Mouse (Mus musculus) gastrocnemius, adult 2 months (tissue): Measurements from ENCODE around the gene Kcnj12. TPM values are rescaled to one million over a fixed set of nuclear protein-coding genes. Genes with fewer than 3 reads are reported as not detected.
A peak's percentile ranks its signal among the peaks of the same experiment; 100 is the strongest.

Experiments
- DNase-seq: peaks from one replicate; pipeline ENCODE4 v3.0.0; 2022
- H3K27ac ChIP-seq: fragments of 200-600 bp; 2 replicates; pipeline ENCODE4 v1.8.1; 2022; ENCODE audit warnings: mild to moderate bottlenecking
- H3K4me3 ChIP-seq: fragments of 200-600 bp; 2 replicates; pipeline ENCODE4 v1.8.1; 2022; ENCODE audit warnings: mild to moderate bottlenecking, moderate library complexity
- CTCF ChIP-seq: fragments of 200-600 bp; IDR thresholded peaks from 2 replicates; pipeline ENCODE4 v1.8.1; 2022; ENCODE audit warnings: antibody characterized with exemption, mild to moderate bottlenecking, moderate library complexity
- intact Hi-C: fragments of 180-260 bp; cut with DNase I; formaldehyde crosslinking; loops from one replicate; pipeline ENCODE4 v1.15.1; 2025
- total RNA-seq, 2 experiments: library from RNA; stranded (reverse); gene quantifications; 2 replicates each; pipeline ENCODE4 v1.2.3; 2021

The Kcnj12 gene
- total RNA-seq, 2 experiments from 2014 or later: 50.4 to 65.8 TPM

DNA sequence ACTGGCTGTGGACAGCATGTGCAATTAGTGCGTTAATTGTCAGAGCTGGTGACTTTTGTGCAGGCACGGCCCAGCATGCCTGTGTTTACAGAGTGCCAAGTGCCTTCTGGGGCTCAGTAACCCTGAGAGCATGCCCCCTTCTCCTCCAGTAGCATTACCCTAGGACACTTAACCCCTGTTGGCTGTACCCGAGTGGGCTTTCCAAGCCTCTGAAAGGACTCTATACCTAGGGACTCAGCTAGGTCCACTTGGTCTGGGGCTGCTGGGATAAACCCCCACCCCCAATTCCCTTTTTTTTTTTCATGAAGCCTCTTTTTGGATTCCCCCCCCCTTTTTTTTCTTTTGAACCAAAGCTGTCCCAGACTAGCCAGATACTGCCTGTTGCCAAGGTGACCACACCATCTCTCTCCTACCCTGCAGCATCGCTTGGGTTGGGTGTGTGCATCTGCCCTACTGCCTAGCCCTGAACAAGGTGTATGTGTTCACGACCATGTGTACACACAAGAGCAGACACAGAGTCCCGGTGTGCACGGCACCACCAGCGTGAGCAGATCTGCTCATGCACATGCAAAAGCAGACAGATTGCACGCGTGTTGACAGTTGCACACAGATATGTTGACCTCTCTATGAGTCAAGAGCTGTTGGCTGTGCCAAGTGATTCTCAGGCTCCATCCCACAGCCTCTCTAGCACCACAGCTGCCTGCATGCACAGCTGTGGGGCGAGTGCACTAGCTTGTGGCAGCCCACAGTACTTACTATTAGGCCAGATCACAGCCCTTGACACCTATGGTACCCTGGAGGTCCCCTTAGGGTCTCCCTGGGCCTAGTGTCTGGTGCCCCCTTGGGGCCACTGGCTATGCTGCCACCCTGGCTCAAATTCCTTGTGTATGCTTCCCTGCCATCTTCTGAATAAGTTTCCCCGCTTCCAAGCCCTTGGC, 21.0 kb downstream of the Kcnj12 start:
- TF ChIP-seq CTCF: peak; percentile 64
- H3K4me3 ChIP-seq: no peak overlapping the region
- intact Hi-C loops: loop anchor here (5.0 kb wide), 2 partner anchors 49 to 91 kb away; no protein-coding TSS in a partner anchor
- peak overlapping the region; percentile 31; the same call in 1 of the 2 replicates for H3K27ac ChIP-seq
- peak; percentile 46 for DNase-seq

DNA sequence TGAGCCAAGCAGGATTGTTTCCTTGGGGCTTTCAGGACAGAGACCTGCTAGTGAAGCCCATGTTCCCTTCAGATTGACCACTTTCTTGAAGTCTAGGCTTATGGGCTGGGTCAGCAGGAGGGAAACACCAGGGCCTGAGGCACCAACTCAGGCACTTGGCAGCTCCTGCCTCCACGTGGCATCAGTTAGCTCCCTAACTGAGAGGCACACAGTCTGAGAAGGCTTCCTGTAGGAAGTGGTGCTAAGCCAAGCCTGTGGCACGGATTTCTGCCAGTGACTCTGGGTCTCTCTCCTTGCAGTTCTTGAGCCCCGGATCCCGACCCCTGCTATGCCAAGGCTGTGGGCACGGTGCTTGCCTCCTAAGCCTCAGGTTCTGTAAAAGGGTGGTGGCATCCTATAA, 22.4 kb downstream of the Kcnj12 start:
- intact Hi-C loops: loop anchor here (5.0 kb wide), 2 partner anchors 48 to 92 kb away; no protein-coding TSS in a partner anchor
- TF ChIP-seq CTCF: no peak
- H3K27ac ChIP-seq: no peak overlapping the region; the same call in 1 of the 2 replicates
- DNase-seq: no peak
- no peak overlapping the region for H3K4me3 ChIP-seq

DNA sequence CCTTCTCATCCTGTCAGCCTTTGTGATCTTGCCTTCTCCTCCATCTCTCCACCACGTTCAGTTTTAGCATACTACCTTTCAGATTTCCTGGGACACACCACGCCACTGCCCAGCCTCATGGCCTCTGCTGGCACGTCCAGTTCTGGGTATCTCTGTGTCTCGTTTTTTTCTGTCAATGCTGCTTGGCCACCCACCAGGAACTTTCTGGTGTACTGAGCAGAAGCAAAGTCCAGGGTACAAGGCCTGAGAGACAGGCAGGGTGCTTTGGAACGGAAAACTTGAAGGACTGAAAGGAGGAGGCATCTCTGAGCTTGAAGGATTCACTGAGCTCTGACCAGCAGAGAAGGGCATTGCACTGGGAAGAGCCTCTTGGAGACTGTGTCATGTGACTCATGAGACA, 25.1 kb downstream of the Kcnj12 start:
- DNase-seq: no peak
- no peak for TF ChIP-seq CTCF
- intact Hi-C loops: no loop called here

DNA sequence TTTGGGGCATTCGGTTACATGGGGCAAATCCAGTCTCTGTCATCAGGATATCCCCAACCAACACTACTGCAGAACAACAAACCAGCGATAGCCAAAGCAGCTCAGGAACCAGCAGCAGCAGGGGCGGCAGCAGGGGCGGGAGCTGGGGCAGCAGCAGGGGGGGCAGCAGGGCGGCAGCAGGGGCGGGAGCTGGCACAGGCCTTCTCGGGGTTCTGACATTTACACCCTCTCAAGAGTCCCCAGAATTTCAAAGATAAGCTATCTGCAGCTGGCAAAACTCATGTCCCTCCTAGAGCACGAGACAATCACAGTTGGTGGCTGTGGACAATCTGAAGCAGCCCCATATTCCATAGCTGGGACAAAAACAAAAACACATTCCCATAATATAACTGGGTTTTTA, 28.8 kb downstream of the Kcnj12 start:
- H3K27ac ChIP-seq: no peak overlapping the region; the same call in 1 of the 2 replicates
- no peak for TF ChIP-seq CTCF
- no peak for DNase-seq
- no peak overlapping the region for H3K4me3 ChIP-seq
- intact Hi-C loops: no loop called here

More for the DNA sequence above, 25.1 kb downstream of the Kcnj12 start:
- Histone ChIP-seq H3K27ac (no peak overlapping the region), H3K4me3 (no peak overlapping the region)

DNA sequence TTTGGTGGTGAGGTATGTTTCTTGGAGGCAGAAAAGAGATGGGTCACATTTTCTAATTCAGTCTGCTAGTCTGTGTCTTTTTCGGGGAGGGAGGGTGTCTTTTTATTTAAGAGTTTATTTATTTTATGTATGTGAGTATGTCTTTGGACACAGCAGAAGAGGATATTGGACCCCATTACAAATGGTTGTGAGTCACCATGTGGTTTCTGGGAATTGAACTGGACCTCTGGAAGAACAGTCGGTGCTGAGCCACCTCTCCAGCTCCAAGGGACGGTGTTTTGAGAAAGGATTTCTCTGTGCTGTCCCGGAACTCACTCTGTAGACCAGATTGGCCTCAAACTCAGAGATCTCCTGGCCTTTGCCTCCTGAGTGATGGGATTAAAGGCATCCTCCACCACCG, 34.5 kb downstream of the Kcnj12 start:
- TF ChIP-seq CTCF: no peak
- DNase-seq: no peak
- Histone ChIP-seq H3K4me3 (no peak overlapping the region), H3K27ac (peak overlapping the region; percentile 35; the same call in 1 of the 2 replicates)
- intact Hi-C loops: no loop called here

DNA sequence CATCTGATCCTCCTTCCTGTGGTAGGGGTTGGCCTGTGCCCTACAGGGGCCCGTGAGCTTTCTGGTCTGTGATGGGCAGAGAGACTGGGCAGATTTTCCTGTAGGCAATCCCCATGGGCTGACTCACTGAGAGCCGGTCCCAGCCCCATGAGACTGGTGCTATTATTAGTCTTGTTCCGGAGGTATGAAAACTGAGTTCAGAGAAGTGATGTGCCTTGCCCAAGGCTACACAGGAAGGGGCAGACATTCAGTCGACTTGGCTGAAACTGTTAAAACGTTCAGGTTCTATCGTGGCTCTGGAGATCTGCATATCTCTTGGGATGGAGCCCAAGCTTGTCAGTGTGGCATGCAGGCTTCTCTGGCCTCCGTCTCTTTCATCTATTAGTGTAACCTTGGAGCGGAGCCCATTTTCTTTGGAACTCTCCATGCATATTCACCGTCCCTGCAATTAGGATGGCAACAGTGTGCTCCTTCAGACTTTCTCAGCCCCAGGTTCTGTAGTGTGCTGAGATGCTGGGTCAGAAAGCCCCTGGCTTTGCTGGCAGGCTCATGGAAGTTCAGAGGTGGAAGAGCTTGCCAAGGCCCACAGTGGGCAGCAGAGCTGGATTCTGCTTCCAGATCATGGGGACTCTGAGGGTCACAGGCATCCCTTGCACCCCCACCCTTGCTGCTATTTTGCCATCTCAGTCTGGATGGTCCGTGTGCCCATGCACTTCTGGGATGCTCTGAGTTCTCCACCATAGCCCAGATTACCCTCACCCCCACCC, 37.5 kb downstream of the Kcnj12 start:
- intact Hi-C loops: loop anchor here (2.0 kb wide), 2 partner anchors 35 to 125 kb away; no protein-coding TSS in a partner anchor

DNA sequence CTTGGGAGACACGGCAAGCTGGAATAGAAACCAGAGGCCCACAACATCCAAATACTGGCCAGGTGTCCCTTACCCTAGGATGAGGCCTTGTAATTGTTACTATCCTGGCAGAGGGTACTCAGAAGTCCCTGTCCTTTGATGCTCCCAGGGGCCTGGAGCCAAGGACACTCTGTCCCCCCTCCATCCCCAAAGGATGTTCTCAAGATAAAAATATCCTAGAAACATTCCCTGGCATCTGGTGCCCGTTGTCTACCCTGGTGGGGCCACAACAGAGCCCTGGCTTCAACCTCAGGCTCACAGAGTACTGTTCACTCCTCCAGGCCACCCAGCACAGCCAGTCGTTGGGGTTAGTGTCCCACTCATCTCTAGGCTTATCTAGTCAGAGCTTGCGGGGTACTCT, 38.3 kb downstream of the Kcnj12 start:
- TF ChIP-seq CTCF: no peak
- no peak overlapping the region for H3K4me3 ChIP-seq
- intact Hi-C loops: loop anchor here (2.0 kb wide), 2 partner anchors 36 to 126 kb away; no protein-coding TSS in a partner anchor
- DNase-seq: peak; percentile 82
- H3K27ac ChIP-seq: peak overlapping the region; percentile 88

More for the DNA sequence above, 37.5 kb downstream of the Kcnj12 start:
- peak; percentile 67 for DNase-seq
- no peak for TF ChIP-seq CTCF
- H3K27ac ChIP-seq: peak overlapping the region; percentile 88
- no peak overlapping the region for H3K4me3 ChIP-seq

DNA sequence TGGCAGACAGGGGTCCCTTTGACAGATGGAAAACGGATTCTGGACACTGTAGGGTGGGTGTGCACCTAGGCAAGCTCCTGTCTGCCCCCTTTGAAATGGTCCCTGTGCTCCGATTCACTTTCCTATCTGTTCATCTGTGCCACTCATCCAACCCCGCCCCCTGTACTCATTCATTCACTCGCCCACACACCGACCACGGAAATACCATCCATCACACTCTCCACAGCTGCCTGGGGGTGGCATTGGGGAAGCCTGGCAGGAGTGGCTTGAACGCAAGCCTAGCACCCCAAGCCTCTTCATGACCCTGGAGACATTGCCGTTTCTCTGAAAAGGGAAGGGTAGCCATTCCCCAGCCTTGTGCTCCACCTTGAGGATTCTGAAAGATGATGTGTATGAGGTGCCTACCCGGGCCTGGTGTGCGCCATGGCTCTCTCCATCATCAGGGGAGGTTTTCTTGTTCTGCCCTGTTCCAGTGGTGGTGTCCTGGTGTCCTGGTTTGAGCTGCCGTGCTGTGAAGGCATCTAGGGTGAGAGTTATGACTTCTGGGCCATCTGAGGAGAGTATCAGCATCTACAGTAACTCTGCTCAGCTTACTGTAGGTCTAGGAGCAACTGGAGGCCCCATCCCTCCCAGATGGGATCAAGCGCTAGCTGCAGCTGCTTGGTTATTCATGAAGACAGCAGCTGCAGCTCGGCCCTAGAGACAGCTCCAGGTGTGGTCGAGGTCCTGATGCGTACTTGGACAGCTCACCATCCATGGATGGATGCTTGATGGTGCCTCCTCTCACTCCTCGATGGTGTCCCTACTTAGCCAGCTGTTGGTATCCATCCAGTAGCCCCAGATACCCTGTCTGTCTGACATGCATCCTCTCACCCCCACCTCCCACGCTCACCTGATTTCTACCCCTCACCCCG, 40.4 kb downstream of the Kcnj12 start:
- intact Hi-C loops: no loop called here
- no peak for TF ChIP-seq CTCF
- Histone ChIP-seq H3K4me3 (no peak overlapping the region), H3K27ac (peak overlapping the region; percentile 88)
- no peak for DNase-seq

DNA sequence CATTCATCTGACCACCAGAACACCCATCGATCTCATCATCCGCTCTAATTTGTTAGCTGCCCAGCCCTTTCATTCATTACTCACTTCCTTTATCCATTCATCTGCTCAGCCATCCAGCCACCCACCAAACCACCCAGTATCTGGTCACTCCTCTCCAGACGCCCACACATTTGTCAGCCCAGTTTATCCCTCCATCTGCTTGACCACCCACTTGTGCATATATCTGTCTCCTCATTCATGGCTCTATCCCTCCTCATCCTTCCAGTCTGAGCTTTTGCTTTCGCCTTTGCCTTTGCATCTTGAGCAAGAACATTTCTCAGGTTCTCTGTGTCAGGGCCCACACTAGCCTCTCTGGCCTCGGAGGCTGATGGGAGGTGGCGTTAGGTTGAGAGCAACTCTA, 41.1 kb downstream of the Kcnj12 start:
- intact Hi-C loops: no loop called here
- no peak for TF ChIP-seq CTCF
- Histone ChIP-seq H3K4me3 (no peak overlapping the region), H3K27ac (peak overlapping the region; percentile 67)
- no peak for DNase-seq

DNA sequence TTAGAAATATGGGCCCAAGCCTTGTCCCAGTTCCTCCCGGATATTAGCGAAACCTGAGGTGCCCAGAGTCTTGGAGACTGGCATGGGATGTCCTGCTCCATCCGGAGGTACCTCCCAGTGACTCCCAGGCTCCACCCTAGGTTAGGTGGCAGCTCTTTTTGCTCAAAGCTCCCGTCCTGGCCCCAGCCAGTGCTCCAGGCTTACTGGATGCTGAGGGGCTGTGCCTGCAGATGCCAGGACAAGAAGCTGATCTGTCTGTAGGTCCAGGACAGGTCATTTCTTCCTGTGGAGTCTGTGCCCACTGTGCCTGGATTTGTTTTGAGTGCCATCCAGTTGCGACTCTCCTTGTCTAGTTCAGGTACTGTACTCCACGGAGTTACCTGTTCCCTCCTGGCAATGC, 43.3 kb downstream of the Kcnj12 start:
- intact Hi-C loops: no loop called here
- Histone ChIP-seq H3K4me3 (peak overlapping the region; percentile 26), H3K27ac (peak overlapping the region; percentile 67)
- no peak for TF ChIP-seq CTCF
- DNase-seq: peak; percentile 48

DNA sequence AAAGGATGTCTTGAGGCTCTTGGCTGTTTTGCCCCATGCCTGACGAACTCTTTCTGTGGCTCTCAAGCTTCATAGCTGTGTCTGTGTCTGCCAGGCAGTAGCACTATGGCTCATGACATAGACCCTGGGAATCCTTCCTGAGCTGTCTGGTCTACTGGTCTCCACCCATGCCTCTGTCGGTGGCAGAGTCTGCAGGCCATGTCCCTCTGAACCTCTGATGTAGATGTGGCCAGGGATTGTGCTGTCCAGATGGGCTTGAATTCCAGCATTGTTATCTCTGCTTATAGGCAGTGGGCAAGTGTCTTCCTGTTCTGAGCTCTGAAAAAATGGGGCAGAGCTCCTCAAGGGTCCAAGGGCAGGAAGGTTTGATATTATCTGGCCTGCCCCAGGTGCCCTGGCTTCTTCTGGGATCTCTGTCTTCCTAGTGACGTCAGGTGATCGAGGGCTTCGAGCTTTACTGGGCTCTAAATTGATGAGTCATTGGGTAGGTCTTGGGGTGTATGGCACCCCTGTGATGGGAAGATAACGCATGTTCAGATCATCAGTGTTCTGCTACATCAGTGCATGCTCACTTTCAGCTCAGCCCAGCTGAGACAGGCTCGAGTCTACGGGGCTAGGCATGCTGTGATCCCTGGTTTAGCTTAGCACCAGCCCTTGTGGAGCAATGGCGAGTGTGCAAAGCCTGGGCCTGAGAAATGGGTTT, 44.9 kb downstream of the Kcnj12 start:
- Histone ChIP-seq H3K27ac (peak overlapping the region; percentile 67; the same call in 1 of the 2 replicates), H3K4me3 (no peak overlapping the region)
- intact Hi-C loops: no loop called here
- DNase-seq: no peak
- TF ChIP-seq CTCF: no peak
